Mouse (Mus musculus) thymus, postnatal 14 days (tissue): Measurements from ENCODE around the gene Bean1.
A peak's percentile ranks its signal among the peaks of the same experiment; 100 is the strongest.

Experiments
- DNase-seq: peaks from one replicate; pipeline ENCODE4 v3.0.0; 2021

Bean1 gene

GRCm38 (mm10) chr8:104170118-104171049 is at the start of gene Bean1:
Bean1 (plus strand) TSS chr8:104170442.
- peak; percentile 16 for DNase-seq

- no peak for DNase-seq
Observed at GRCm38 (mm10) chr8:104121640-104122416, 48.4 kb upstream of the Bean1 start.

- no peak for DNase-seq
Observed at GRCm38 (mm10) chr8:104123080-104123657, 47.1 kb upstream of the Bean1 start.

GRCm38 (mm10) chr8:104124534-104124933 is 45.7 kb upstream of the Bean1 start:
- DNase-seq: no peak

DNA sequence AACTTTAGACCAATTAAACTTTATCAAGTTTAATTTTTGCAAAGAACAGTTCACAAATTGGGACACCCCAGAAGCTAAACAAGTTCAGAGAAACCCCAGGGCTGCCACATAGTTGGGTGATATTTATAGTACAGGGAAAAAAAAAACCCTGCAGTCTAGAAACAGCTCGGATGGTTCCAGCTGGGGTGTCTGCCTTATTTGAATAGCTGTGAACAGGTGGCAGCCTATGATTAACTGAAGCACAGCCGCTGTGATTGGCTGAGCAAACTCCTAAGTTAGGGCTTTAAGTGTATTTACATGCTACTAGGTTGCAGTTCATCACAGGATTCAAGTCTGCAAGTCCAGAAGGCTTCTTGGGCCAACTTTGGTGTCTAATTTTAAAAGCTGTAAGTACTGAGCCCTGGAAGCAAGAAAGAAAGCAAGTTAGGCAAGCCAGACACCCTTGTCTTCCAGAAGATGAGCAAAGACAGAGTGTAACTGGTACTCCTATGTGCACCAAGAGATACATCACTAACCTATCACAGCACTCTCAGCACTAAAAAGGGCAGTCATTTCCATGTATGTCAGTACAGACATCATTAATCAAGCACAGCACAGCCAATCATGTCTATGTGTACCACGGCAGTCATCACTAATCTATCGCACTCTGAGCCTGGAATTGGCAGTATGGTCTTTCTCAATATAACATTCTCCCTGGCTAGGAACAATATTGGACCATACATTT is 42.9 kb upstream of the Bean1 start:
- no peak for DNase-seq

- DNase-seq: no peak
Observed at GRCm38 (mm10) chr8:104130916-104131315, 39.3 kb upstream of the Bean1 start.

DNA sequence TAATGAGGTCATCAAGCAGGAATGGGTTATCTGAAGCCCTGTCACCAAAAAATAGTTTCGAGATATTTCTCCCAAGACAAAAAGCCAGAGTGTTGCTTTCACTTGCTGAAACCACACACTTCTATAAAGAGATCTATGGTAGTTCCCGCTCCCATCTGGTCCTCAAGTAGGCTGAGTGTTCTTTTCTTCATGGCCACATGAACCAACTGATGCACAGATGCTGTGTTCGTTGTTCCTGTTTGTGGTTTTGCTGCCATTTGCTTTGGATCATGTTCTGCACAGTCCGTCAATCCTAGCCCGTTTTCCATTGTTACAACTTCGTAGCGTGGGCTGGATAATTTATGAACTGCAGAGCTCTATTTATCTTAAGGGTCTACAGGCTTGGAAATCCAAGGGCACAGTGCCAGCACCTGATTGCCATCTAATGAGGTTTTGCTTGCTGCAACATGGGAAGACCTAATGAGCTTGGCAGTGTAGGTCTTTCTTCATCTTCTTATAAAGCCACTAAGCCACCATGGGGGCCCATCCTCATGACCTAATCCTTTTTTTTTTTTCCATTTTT is 38.7 kb upstream of the Bean1 start:
- no peak for DNase-seq

GRCm38 (mm10) chr8:104134521-104134920 is 35.7 kb upstream of the Bean1 start:
- no peak for DNase-seq

GRCm38 (mm10) chr8:104136277-104136676 is 34.0 kb upstream of the Bean1 start:
- no peak for DNase-seq

- no peak for DNase-seq
Observed at GRCm38 (mm10) chr8:104137636-104138035, 32.6 kb upstream of the Bean1 start.

DNA sequence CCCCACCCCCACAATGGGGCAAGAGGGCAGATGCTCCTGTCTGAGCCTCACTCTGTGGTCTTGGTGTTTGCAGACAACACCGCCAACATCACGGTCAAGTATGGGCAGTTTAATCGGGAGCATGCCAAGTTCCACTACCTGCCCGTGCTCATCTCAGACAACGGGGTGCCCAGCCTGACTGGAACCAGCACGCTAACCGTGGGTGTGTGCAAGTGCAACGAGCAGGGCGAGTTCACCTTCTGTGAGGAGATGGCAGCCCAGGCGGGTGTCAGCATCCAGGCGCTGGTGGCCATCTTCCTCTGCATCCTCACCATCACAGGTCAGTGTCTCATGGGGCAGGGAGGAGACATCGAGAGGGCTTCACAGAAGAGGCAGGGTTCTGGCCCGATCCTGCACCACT is 29.6 kb upstream of the Bean1 start:
- no peak for DNase-seq

DNA sequence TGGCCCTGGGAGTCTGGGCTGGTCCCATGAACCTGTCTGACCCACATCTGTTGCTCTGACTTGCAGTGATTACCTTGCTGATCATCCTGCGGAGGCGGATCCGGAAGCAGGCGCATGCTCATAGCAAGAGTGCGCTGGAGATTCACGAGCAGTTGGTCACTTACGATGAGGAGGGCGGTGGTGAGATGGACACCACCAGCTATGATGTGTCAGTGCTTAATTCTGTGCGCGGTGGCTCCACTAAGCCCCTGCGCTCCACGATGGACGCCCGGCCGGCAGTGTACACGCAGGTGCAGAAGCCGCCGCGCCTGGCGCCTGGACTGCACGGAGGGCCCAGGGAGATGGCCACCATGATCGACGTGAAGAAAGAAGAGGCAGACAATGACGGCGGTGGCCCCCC is 27.8 kb upstream of the Bean1 start:
- no peak for DNase-seq

DNA sequence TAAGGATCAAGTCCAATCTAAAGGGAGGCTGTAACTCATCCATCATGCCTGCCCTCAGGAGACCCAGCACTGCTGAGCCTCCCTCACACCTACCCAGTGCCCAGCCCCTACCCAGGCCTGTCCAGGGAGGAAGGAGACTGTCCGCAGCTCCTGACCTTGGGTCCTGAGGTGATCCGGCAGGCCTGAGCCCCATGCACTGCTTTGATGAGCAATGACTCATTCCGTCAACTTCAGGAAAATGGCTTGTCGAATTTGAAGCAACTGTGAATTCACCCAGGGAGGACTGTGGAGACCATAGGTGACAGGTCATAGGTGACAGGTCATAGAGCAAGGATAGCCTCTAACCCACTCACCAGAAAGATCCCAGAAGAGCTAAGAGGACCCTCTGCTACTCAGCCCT is 26.9 kb upstream of the Bean1 start:
- no peak for DNase-seq

DNA sequence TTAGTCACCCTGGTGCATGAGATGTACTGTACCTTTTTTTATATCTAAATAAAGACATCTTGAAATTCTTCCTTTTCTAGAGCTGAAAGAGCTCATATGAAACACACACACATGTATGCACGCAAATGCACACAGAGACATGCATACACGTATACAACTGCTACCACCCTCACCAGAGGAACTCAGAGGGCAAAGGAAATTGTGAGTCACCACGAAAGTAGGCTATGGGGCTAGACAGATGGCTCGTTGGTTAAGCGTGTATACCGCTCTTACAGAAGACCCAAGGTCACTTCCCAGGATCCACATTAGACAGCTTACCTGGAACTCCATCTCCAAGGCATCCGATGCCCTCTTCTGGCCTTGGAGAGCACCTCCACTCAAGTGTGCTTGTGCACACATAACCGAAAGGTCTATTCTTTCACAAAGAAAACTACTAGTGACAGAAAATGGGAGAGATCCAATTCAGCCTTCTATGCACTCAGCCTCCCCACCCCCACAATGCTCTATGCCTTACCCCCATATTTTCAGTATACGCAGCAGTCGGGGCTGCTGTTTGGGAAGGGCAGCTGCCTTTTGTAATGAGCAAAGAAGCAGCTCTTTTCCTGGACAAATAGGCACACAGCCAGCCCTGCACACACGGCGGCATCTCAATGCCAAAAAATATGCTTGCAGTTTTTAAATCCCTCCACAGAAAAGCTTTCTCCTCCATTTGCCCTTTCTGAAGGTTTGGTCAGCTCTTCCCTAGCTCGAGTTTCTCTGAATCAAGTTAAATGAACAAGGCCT is 25.6 kb upstream of the Bean1 start:
- no peak for DNase-seq

DNA sequence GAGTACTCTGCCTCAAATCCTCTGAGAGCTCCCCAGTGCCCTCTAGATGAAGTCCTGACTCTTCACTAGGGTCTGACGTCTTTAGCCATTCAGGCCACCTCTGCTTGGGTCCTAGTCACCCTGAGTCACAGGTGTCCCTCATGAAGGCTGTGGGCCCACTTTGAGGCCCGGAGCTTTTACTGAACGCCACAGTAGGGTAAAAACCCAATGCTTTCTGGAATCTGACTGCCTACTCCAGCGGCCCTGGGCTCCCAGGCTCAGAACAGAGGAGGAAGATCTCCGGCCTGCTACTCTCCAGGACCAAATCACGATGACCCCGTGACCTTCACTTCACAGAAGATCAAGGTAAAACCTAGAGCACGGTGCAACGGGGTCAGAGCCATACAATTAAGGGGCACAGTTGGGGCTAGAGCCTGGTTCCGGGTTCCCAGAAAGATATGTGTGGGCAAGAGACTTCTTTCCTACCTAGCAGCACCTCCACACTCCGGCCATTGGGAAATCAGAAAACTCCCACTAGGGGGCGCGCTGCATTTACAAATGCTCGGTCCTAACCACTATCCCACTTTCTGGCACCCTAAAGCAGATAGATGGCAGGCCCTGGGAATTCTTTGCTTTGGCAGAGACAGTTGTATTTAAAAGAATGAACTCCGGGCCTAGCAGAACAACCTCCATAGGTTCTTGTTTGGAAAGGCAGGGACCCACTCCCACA is 24.1 kb upstream of the Bean1 start:
- DNase-seq: peak; percentile 79

DNA sequence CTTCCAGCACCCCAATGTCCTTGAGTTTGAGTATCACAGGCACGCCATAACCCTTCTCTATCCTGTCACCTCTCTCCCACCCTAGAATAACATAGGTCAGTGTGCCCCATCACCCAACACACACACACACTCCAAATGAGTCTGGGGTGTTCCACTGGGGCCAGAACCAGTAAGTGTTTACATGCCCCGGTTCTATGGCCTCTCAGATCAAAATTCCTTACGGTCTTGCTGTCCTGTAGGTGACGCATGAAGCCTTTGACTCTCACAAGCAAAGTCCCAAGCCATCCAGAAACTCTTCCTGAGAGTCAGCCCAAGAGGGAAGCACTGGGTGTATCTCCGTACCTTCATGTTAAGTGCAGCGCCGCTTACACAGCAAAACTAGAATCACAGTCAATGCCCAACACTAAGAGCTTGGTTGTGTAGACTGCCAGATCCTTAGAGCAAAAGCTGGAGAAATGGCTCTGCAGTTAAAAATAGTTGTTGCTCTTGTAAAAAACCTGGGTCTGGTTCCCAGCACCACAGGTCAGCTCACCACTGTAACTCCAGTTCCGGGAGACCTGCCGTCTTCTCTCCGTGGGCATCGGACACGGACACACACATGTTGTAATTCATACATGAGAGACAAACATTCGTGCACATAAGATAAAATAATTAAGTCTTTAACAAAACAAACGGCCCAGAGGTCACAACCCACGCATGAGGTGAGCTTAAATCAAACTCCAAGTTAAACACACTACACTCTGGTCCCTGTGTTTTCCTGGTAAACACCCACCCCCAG is 23.3 kb upstream of the Bean1 start:
- DNase-seq: no peak

GRCm38 (mm10) chr8:104147947-104148346 is 22.3 kb upstream of the Bean1 start:
- no peak for DNase-seq

- DNase-seq: no peak
Observed at GRCm38 (mm10) chr8:104160731-104161130, 9.5 kb upstream of the Bean1 start.

- no peak for DNase-seq
Observed at GRCm38 (mm10) chr8:104169461-104169860, 781 bp upstream of the Bean1 start.

- no peak for DNase-seq
Observed at GRCm38 (mm10) chr8:104171050-104171620, 893 bp downstream of the Bean1 start.
